Mouse (Mus musculus): Measurements from ENCODE around the gene Camsap3. TPM values are rescaled to one million over a fixed set of nuclear protein-coding genes. Genes with fewer than 3 reads are reported as not detected.

Camsap3 gene
- total RNA-seq (2012; rRNA removed) = 22.4 and 36.8 TPM in 2 replicates

DNA sequence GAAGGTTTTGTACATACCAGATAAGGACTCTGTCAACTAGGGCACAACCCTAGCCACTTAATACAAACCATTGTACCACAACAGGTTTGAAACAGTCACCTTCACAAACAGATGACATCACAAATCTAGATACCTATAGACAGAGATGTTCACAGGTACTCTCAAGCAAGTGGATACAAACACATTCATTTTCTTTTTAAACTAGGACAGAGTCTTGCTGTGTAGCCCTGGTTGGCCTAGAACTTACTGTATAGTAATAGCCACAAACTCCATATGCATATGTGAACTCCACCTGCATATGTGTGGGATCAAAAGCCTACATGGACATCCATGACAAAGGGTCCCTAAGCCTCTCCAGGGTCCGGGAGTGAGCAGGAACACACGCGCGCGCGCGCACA lies at the start of gene Camsap3:
Gene Camsap3 (plus strand): TSS at position 301 of the 398 bp plus-strand sequence.
- TF ChIP-seq ZC3H11A (IDR thresholded peaks at IDR 0.05; ENCODE audit: borderline replicate concordance, low read depth, low read length) (no peak), CHD2 (IDR thresholded peaks at IDR 0.05; ENCODE audit: low read depth, low read length) (no peak), ZNF384 (IDR thresholded peaks at IDR 0.05; ENCODE audit: low read depth, low read length) (no peak), HCFC1 (IDR thresholded peaks at IDR 0.05; ENCODE audit: borderline replicate concordance, insufficient read depth, low read length) (no peak)
- DNase-seq (ENCODE audit: low read depth, low spot score) = no peak
- in situ Hi-C loops (cut with MboI; ENCODE audit: low sequenced_read_pairs in 2 of 2, unreplicated experiment in 2 of 2) = no loop called here
- peak within 1 kb of the TSS; percentile 59; the same call in 1 of the 2 replicates for H3K27ac ChIP-seq (ENCODE audit: insufficient read depth, low read depth, low read length, poor library complexity, severe bottlenecking)
- peak within 1 kb of the TSS; percentile 80 to 90 for H3K4me3 ChIP-seq (ENCODE audit: insufficient read depth in 1 of 2, low read depth in 1 of 2, low read length in 2 of 2, poor library complexity in 1 of 2, severe bottlenecking in 1 of 2)
- H3K36me3 ChIP-seq (ENCODE audit: control insufficient read depth, insufficient read depth, low read length, poor library complexity, severe bottlenecking) = no peaks in the 10 kb centered on the region
- H3K4me1 ChIP-seq (ENCODE audit: control insufficient read depth in 2 of 2, insufficient read depth in 2 of 2, low read length in 2 of 2, poor library complexity in 1 of 2) = 0 out of 4 replicates have a peak, but pooled peaks cover 0 to 2% of the 10 kb centered on the region in 2 experiments
- H3K9me3 ChIP-seq (ENCODE audit: control insufficient read depth, insufficient read depth, low read depth, low read length) = no peaks in the 10 kb centered on the region
- peak within 1 kb of the TSS; percentile 88 for H3K9ac ChIP-seq (ENCODE audit: insufficient read depth, low read depth, low read length, poor library complexity, severe bottlenecking)

DNA sequence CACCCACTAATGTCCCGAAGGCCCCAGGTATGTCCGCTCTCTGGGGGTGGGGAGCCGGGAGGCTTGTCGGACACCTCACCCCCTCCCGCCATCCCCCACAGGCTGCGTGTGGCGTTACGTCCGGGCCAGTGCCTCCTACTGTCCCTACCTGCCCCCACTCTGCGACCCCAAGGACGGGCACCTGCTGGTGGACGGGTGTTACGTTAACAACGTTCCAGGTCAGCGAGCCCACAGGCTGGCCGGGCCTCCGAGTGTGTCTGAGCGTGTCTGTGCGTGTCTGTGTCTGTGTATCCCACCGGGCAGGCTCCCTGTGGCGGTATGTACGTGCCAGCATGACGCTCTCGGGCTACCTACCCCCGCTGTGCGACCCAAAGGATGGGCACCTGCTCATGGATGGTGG lies 49.4 kb upstream of the Camsap3 start:
- Histone ChIP-seq H3K9me3 (ENCODE audit: control insufficient read depth, insufficient read depth, low read depth, low read length) (no peaks in the 10 kb centered on the region), H3K36me3 (ENCODE audit: control insufficient read depth, insufficient read depth, low read length, poor library complexity, severe bottlenecking) (peaks cover 30% of the 10 kb centered on the region), H3K9ac (ENCODE audit: insufficient read depth, low read depth, low read length, poor library complexity, severe bottlenecking) (no peak overlapping the region), H3K4me1 (ENCODE audit: control insufficient read depth in 2 of 2, insufficient read depth in 2 of 2, low read length in 2 of 2, poor library complexity in 1 of 2) (peaks cover 4 to 18% of the 10 kb centered on the region in 2 experiments; a peak in 2 of 4 replicates), H3K27ac (ENCODE audit: insufficient read depth, low read depth, low read length, poor library complexity, severe bottlenecking) (no peak overlapping the region), H3K4me3 (ENCODE audit: insufficient read depth in 1 of 2, low read depth in 1 of 2, low read length in 2 of 2, poor library complexity in 1 of 2, severe bottlenecking in 1 of 2) (peak overlapping the region in 1 of 2 experiments; percentile 19; a peak in 1 of 4 replicates)
- no peak for DNase-seq (ENCODE audit: low read depth, low spot score)
- in situ Hi-C loops (cut with MboI; ENCODE audit: low sequenced_read_pairs in 2 of 2, unreplicated experiment in 2 of 2) = no loop called here
- no peak for TF ChIP-seq CHD2 (IDR thresholded peaks at IDR 0.05; ENCODE audit: low read depth, low read length)
- no peak for TF ChIP-seq ZNF384 (IDR thresholded peaks at IDR 0.05; ENCODE audit: low read depth, low read length)
- no peak for TF ChIP-seq MAFK (IDR thresholded peaks at IDR 0.05; ENCODE audit: insufficient read depth, low read depth, low read length)
- no peak for TF ChIP-seq ZC3H11A (IDR thresholded peaks at IDR 0.05; ENCODE audit: borderline replicate concordance, low read depth, low read length)
- no peak for TF ChIP-seq HCFC1 (IDR thresholded peaks at IDR 0.05; ENCODE audit: borderline replicate concordance, insufficient read depth, low read length)

DNA sequence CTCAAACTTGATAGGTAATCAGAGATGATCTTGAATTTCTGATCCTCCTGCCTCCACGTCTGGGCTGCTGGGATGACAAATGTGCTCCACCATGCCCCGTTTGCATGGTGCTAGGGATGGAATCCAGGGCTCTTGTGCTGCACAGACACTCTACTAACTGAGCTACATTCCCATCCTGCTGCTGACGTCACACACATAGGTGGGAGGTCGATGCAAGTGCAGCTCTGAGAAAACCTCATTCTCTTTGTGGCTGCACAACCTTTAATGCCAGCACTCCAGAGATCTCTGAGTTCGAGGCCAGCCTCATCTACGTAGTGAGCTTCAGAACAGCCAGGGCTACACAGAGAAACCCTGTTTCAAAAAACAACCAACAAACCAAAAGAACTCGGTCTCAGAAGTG lies 47.9 kb upstream of the Camsap3 start:
- H3K36me3 ChIP-seq (ENCODE audit: control insufficient read depth, insufficient read depth, low read length, poor library complexity, severe bottlenecking) = peaks cover 40% of the 10 kb centered on the region
- TF ChIP-seq HCFC1 (IDR thresholded peaks at IDR 0.05; ENCODE audit: borderline replicate concordance, insufficient read depth, low read length) (no peak), MAFK (IDR thresholded peaks at IDR 0.05; ENCODE audit: insufficient read depth, low read depth, low read length) (no peak), ZNF384 (IDR thresholded peaks at IDR 0.05; ENCODE audit: low read depth, low read length) (no peak), CHD2 (IDR thresholded peaks at IDR 0.05; ENCODE audit: low read depth, low read length) (no peak), ZC3H11A (IDR thresholded peaks at IDR 0.05; ENCODE audit: borderline replicate concordance, low read depth, low read length) (no peak)
- no peak overlapping the region for H3K4me3 ChIP-seq (ENCODE audit: insufficient read depth in 1 of 2, low read depth in 1 of 2, low read length in 2 of 2, poor library complexity in 1 of 2, severe bottlenecking in 1 of 2)
- H3K4me1 ChIP-seq (ENCODE audit: control insufficient read depth in 2 of 2, insufficient read depth in 2 of 2, low read length in 2 of 2, poor library complexity in 1 of 2) = peaks cover 4 to 18% of the 10 kb centered on the region in 2 experiments; a peak in 2 of 4 replicates
- no peak overlapping the region for H3K9ac ChIP-seq (ENCODE audit: insufficient read depth, low read depth, low read length, poor library complexity, severe bottlenecking)
- in situ Hi-C loops (cut with MboI; ENCODE audit: low sequenced_read_pairs in 2 of 2, unreplicated experiment in 2 of 2) = no loop called here
- no peak for DNase-seq (ENCODE audit: low read depth, low spot score)
- H3K9me3 ChIP-seq (ENCODE audit: control insufficient read depth, insufficient read depth, low read depth, low read length) = no peaks in the 10 kb centered on the region
- H3K27ac ChIP-seq (ENCODE audit: insufficient read depth, low read depth, low read length, poor library complexity, severe bottlenecking) = no peak overlapping the region

DNA sequence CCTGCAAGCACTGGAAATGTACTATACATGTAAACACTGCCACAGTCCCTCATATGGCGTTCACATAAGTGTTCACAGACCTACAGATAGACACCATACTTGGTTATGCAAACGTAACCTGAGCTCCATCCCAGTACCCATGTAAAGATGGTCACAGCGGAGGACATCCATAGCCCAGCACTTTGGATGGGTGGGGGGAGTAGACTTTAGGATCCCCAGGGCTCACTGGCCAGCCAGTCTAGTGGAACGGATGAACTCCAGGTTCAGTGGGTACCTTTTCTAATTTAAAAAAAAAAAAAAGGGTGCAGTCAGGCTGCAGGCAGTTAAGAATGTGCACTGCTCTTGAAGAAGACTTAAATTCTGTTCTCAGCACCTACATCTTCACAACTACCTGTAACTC lies 47.0 kb upstream of the Camsap3 start:
- DNase-seq (ENCODE audit: low read depth, low spot score) = no peak
- peaks cover 43% of the 10 kb centered on the region for H3K36me3 ChIP-seq (ENCODE audit: control insufficient read depth, insufficient read depth, low read length, poor library complexity, severe bottlenecking)
- no peak overlapping the region for H3K27ac ChIP-seq (ENCODE audit: insufficient read depth, low read depth, low read length, poor library complexity, severe bottlenecking)
- H3K4me1 ChIP-seq (ENCODE audit: control insufficient read depth in 2 of 2, insufficient read depth in 2 of 2, low read length in 2 of 2, poor library complexity in 1 of 2) = peaks cover 4 to 19% of the 10 kb centered on the region in 2 experiments; a peak in 3 of 4 replicates
- no peaks in the 10 kb centered on the region for H3K9me3 ChIP-seq (ENCODE audit: control insufficient read depth, insufficient read depth, low read depth, low read length)
- TF ChIP-seq CHD2 (IDR thresholded peaks at IDR 0.05; ENCODE audit: low read depth, low read length) = no peak
- TF ChIP-seq HCFC1 (IDR thresholded peaks at IDR 0.05; ENCODE audit: borderline replicate concordance, insufficient read depth, low read length) = no peak
- no peak for TF ChIP-seq ZC3H11A (IDR thresholded peaks at IDR 0.05; ENCODE audit: borderline replicate concordance, low read depth, low read length)
- no peak overlapping the region for H3K4me3 ChIP-seq (ENCODE audit: insufficient read depth in 1 of 2, low read depth in 1 of 2, low read length in 2 of 2, poor library complexity in 1 of 2, severe bottlenecking in 1 of 2)
- in situ Hi-C loops (cut with MboI; ENCODE audit: low sequenced_read_pairs in 2 of 2, unreplicated experiment in 2 of 2) = no loop called here
- no peak overlapping the region for H3K9ac ChIP-seq (ENCODE audit: insufficient read depth, low read depth, low read length, poor library complexity, severe bottlenecking)

DNA sequence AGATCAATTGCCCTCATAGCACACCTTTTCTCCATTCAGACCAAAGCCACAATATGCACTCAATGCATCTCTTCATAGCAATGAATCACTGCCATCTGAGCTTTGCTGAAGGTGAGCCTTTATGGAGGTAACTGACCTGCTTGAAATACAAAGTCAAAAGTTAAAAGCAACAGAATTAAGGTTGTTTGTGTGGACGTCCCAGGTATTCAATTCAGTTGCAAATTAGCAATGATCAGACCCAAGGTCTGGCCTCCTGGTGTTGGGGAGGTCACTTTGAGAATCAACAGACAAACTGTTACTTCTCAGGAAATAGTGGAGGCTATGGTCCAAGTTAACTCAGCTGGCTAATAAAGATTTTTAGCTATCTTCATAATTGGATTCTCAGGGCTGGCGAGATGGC lies 40.6 kb upstream of the Camsap3 start:
- Histone ChIP-seq H3K27ac (ENCODE audit: insufficient read depth, low read depth, low read length, poor library complexity, severe bottlenecking) (peak overlapping the region; percentile 87; the same call in 1 of the 2 replicates), H3K36me3 (ENCODE audit: control insufficient read depth, insufficient read depth, low read length, poor library complexity, severe bottlenecking) (peaks cover 18% of the 10 kb centered on the region), H3K9ac (ENCODE audit: insufficient read depth, low read depth, low read length, poor library complexity, severe bottlenecking) (no peak overlapping the region), H3K4me1 (ENCODE audit: control insufficient read depth in 2 of 2, insufficient read depth in 2 of 2, low read length in 2 of 2, poor library complexity in 1 of 2) (peaks cover 3 to 5% of the 10 kb centered on the region in 2 experiments; a peak in 3 of 4 replicates), H3K4me3 (ENCODE audit: insufficient read depth in 1 of 2, low read depth in 1 of 2, low read length in 2 of 2, poor library complexity in 1 of 2, severe bottlenecking in 1 of 2) (no peak overlapping the region), H3K9me3 (ENCODE audit: control insufficient read depth, insufficient read depth, low read depth, low read length) (no peaks in the 10 kb centered on the region)
- no peak for DNase-seq (ENCODE audit: low read depth, low spot score)
- TF ChIP-seq ZC3H11A (IDR thresholded peaks at IDR 0.05; ENCODE audit: borderline replicate concordance, low read depth, low read length) (no peak), CHD2 (IDR thresholded peaks at IDR 0.05; ENCODE audit: low read depth, low read length) (no peak)
- in situ Hi-C loops (cut with MboI; ENCODE audit: low sequenced_read_pairs in 2 of 2, unreplicated experiment in 2 of 2) = no loop called here
